Mouse (Mus musculus) brain, embryonic 14.5 days (tissue): ENCODE measurements around the gene Smchd1. TPM values are rescaled to one million over a fixed set of nuclear protein-coding genes. Genes with fewer than 3 reads are reported as not detected.

Source experiments
- DNase-seq: peaks from one replicate; pipeline ENCODE4 v3.0.0-alpha.2; 2011; ENCODE audit warnings: low read depth
- CTCF ChIP-seq: fragments of 200-500 bp; IDR thresholded peaks from 2 replicates; pipeline ENCODE4 v1.5.1; 2012; ENCODE audit warnings: inconsistent platforms, mild to moderate bottlenecking, moderate library complexity, borderline replicate concordance; ENCODE audit not compliant: insufficient read depth, insufficient read length; ENCODE audit errors: extremely low read depth
- POLR2A ChIP-seq: fragments of 200-500 bp; IDR thresholded peaks from 2 replicates; pipeline ENCODE4 v1.6.1; 2012; ENCODE audit warnings: mild to moderate bottlenecking, inconsistent platforms, borderline replicate concordance; ENCODE audit not compliant: poor library complexity, insufficient read depth, insufficient read length, severe bottlenecking; ENCODE audit errors: extremely low read depth
- polyA plus RNA-seq: library from polyadenylated mRNA; depleted of rRNA; stranded (reverse); fragments of >200 nt; gene quantifications from 2 replicates; pipeline ENCODE4 v1.2.3, GENCODE M21; 2012; rRNA removed

Smchd1 gene
- polyA plus RNA-seq, 1 experiment: 41.3 TPM

GRCm38 (mm10) chr17:71299879-71300278 is 175.3 kb downstream of the Smchd1 start:
- TF ChIP-seq CTCF: no peak
- TF ChIP-seq POLR2A: no peak
- DNase-seq: no peak

- no peak for TF ChIP-seq CTCF
- no peak for TF ChIP-seq POLR2A
- no peak for DNase-seq
These were observed 180.6 kb downstream of the Smchd1 start for GRCm38 (mm10) chr17:71294570-71294969.

Other genes starting within 250 kb of the Smchd1 start
- gene Emilin2, start 163.4 kb downstream of the Smchd1 start, polyA plus RNA-seq: 1.8 and 2.0 TPM in 2 replicates
- gene Gm4707, start 15.4 kb downstream of the Smchd1 start, polyA plus RNA-seq: 0.54 and 1.4 TPM in 2 replicates
- gene Ndc80, start 51.5 kb upstream of the Smchd1 start, polyA plus RNA-seq: 5.6 and 6.8 TPM in 2 replicates
- 0.70 and 0.81 TPM in 2 replicates for gene Spdya, start 76.7 kb upstream of the Smchd1 start, polyA plus RNA-seq
- gene Wdr43, start 140.6 kb upstream of the Smchd1 start, polyA plus RNA-seq: 26.9 and 44.8 TPM in 2 replicates
- 0.61 and 0.68 TPM in 2 replicates for gene Togaram2, start 197.9 kb upstream of the Smchd1 start, polyA plus RNA-seq